Mouse (Mus musculus): ENCODE data around the gene Pard6b.

GRCm38 (mm10) chr2:168040751-168041150 is 40.1 kb upstream of the Pard6b start:
- TF ChIP-seq CTCF (IDR thresholded peaks at IDR 0.05; ENCODE audit: insufficient read depth, low read depth, low read length) (no peak), POLR2A (IDR thresholded peaks at IDR 0.05; ENCODE audit: insufficient read depth, low read depth, low read length) (no peak)

Measured in olfactory bulb, adult 2 months (tissue).